Mouse (Mus musculus) myocyte (in vitro differentiated cells): ENCODE measurements around the gene Dppa4.

Experiments
- POLR2AphosphoS2 ChIP-seq: IDR thresholded peaks from one replicate; pipeline ENCODE4 v1.6.1; 2011; ENCODE audit warnings: low read depth, control low read depth; ENCODE audit not compliant: insufficient read length
- USF1 ChIP-seq: IDR thresholded peaks from one replicate; pipeline ENCODE4 v1.6.1; 2011; ENCODE audit warnings: low read depth, mild to moderate bottlenecking, control low read depth, moderate library complexity

DNA sequence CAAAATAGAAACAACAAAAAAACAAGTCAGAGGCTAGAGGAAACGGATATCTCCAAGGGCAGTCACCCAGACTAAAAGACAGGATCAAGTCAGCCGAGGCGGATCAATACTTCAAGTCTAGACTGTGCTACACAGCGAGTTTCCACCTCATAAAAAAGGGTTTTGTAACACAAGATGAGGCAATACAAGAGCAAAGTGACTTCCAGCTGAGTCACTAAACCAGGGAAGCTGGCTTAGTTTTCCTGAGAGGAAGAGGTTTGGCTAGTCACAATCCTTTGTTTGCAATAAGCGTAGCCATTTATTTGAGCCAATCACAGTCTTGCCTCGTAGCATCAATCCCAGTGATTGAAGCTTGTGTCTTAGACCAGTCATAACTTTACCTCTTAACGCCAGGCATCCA, 20.0 kb downstream of the Dppa4 start, which contains the start of gene Dppa2:
- no peak for TF ChIP-seq POLR2AphosphoS2
- no peak for TF ChIP-seq USF1
